Mouse (Mus musculus) right cerebral cortex, adult 18-20 months (tissue): ENCODE data around the gene Fam221a.
"Not testable (repeated sequence)": the region's sequence is repeated elsewhere in the genome, so short reads cannot be mapped to it uniquely, and the experiment has no call there.

Experiments used
- DNase-seq: peaks from one replicate; pipeline ENCODE4 v3.0.0; 2022; ENCODE audit warnings: mixed read lengths

The Fam221a gene

GRCm38 (mm10) chr6:49394276-49394675, 26.7 kb downstream of the Fam221a start:
- DNase-seq = no peak

- DNase-seq = peak; percentile 23
Measured at GRCm38 (mm10) chr6:49395316-49395715, 27.8 kb downstream of the Fam221a start, which contains the start of gene Stk31. Stk31 (plus strand) TSS chr6:49395604.

- no peak for DNase-seq
Measured at GRCm38 (mm10) chr6:49397466-49397865, 29.9 kb downstream of the Fam221a start.

- DNase-seq = no peak
Measured at GRCm38 (mm10) chr6:49398365-49398764, 30.8 kb downstream of the Fam221a start.

GRCm38 (mm10) chr6:49410830-49411229, 43.3 kb downstream of the Fam221a start:
- no peak for DNase-seq

- not testable (repeated sequence) for DNase-seq
Measured at GRCm38 (mm10) chr6:49412967-49413366, 45.4 kb downstream of the Fam221a start.

GRCm38 (mm10) chr6:49415971-49416370, 48.4 kb downstream of the Fam221a start:
- no peak for DNase-seq

GRCm38 (mm10) chr6:49437306-49437705, 69.8 kb downstream of the Fam221a start:
- DNase-seq = no peak
